Comparison of ENCODE assay signal across 13 mouse cellular contexts in genomic region chr9:68694889-68695495, GRCm38 (mm10). TPM values are rescaled to one million over a fixed set of nuclear protein-coding genes. Genes with fewer than 3 reads are reported as not detected.
DNase-seq lines count a peak whose midpoint lies in the region; ATAC-seq lines count a peak whose summit lies in the region.
"Had no signal": no experiment of that assay in that cellular context is flagged by ENCODE, and none has a peak within 500 bp of the region (broad histone marks: within the 10 kb centered on the region; RNA-seq: fewer than 3 reads in every experiment).

No protein-coding gene starts in this region.

- no peak overlapping the region for H3K9ac ChIP-seq in limb, embryonic 11.5 days (ENCODE audit: low read length)

- no peak overlapping the region for H3K4me3 ChIP-seq in limb, embryonic 11.5 days (ENCODE audit: low read depth, low read length)
- no peak overlapping the region for H3K4me3 ChIP-seq in limb, embryonic 10.5 days

- no peaks in the 10 kb centered on the region for H3K9me3 ChIP-seq in limb, embryonic 11.5 days (ENCODE audit: control insufficient read depth, low read length)
- H3K9me3 ChIP-seq in limb, embryonic 10.5 days (replicated peaks): no peaks in the 10 kb centered on the region

- H3K27me3 ChIP-seq in limb, embryonic 11.5 days (ENCODE audit: control insufficient read depth, insufficient read depth, low read length): no peaks in the 10 kb centered on the region
- H3K27me3 ChIP-seq in limb, embryonic 10.5 days (ENCODE audit: low read depth, poor library complexity, severe bottlenecking): peaks cover 42% of the 10 kb centered on the region

- peaks cover 11% of the 10 kb centered on the region for H3K4me1 ChIP-seq in limb, embryonic 11.5 days (ENCODE audit: control insufficient read depth, insufficient read depth, low read length)
- peaks cover 20% of the 10 kb centered on the region for H3K4me1 ChIP-seq in limb, embryonic 10.5 days

- DNase-seq in embryo, embryonic 10.5 days (ENCODE audit: low spot score): peak; percentile 33
- no peak for DNase-seq in embryo, embryonic 10 days (ENCODE audit: low spot score)
- DNase-seq in limb, embryonic 11.5 days (ENCODE audit: low spot score): peak; percentile 26
- DNase-seq in limb, embryonic 10.5 days (ENCODE audit: low spot score): no peak
- DNase-seq in forelimb bud, embryonic 11.5 days (ENCODE audit: low read depth, low spot score): peak; percentile 19
- peak; percentile 1 for DNase-seq in lung, postnatal 25 days (ENCODE audit: low spot score)
- no peak for DNase-seq in c-Kit-positive CD71-positive TER-119-positive erythroid progenitor cells, embryonic 14.5 days (ENCODE audit: low spot score)
- DNase-seq in Muller cell, postnatal 12 days (ENCODE audit: inconsistent ontology term): no peak
- DNase-seq: cerebellum, adult 11-12 months; layer of hippocampus, postnatal 36 days; thymus, adult 18-20 months had no signal

- no peaks in the 10 kb centered on the region for H3K36me3 ChIP-seq in limb, embryonic 11.5 days (ENCODE audit: control insufficient read depth, insufficient read depth, low read length)
- no peaks in the 10 kb centered on the region for H3K36me3 ChIP-seq in limb, embryonic 10.5 days

- no peak overlapping the region for H3K4me2 ChIP-seq in limb, embryonic 11.5 days (ENCODE audit: low read depth, severe bottlenecking)
- H3K4me2 ChIP-seq: liver, embryonic 11.5 days had no signal

- WGBS in limb, embryonic 11.5 days: 9% methylated on average over 4 of the region's 4 CpGs
- 8% methylated on average over 4 of the region's 4 CpGs for WGBS in limb, embryonic 10.5 days

- no peak overlapping the region for H3K27ac ChIP-seq in limb, embryonic 11.5 days (replicated peaks; ENCODE audit: low read depth, low read length)
- no peak overlapping the region for H3K27ac ChIP-seq in limb, embryonic 10.5 days

- ATAC-seq in limb, embryonic 11.5 days (ENCODE audit: insufficient number of reproducible peaks, low FRiP score, low TSS enrichment, low read depth): no peak
- ATAC-seq: intestine, embryonic 16.5 days had no signal

RNA-seq across cellular contexts. Expression of gene Rora, which starts 41.4 kb away (rescaled TPM):
- 3.1 and 3.7 TPM in 2 replicates for polyA plus RNA-seq in limb, embryonic 11.5 days (2014; fragmentation: Nextera tagmentation; extraction: Ambion mirVana)
- polyA plus RNA-seq in limb, embryonic 10.5 days (2016; fragmentation: Nextera tagmentation; extraction: Ambion mirVana): 2.3 and 3.8 TPM in 2 replicates

Comparison
In these comparisons a context has a peak if more than half of its experiments do, and no peak if none do; other contexts are left out.
1. DNase-seq: peak in embryo, embryonic 10.5 days (single experiment), limb, embryonic 11.5 days (single experiment), forelimb bud, embryonic 11.5 days (single experiment) and lung, postnatal 25 days (single experiment); none in embryo, embryonic 10 days (single experiment), limb, embryonic 10.5 days (single experiment), c-Kit-positive CD71-positive TER-119-positive erythroid progenitor cells, embryonic 14.5 days (single experiment) and Muller cell, postnatal 12 days (single experiment).